ENCODE assay signal across 15 mouse cellular contexts in the genomic region with DNA sequence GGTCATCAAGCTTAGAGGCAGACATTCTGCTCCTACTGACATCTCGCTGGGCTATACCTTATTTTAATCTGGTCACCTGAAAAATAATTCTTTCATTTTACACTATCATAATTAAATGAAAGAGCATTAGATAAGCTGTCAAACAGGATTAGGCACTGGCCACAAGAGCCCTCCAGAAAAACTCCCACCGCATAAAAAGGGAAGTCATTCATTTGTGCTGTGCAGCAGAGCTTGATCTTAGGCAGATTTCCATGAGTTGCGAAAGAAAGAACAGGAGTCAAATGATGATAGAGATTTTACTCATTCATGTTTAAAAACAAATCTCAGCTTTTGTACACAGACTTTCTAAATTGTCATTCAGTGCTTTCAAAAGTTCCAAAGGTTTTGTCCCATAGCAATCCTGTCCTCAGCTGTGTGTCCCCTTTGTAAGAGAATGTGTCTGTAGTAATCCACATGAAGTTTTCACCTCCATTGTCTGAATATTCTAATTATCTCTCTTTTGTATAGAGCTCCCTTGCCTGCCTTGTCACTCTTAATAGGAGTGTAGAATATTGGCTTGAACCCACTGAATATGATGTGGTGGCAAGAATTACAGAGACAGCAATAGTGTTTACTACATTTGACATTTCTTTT.
"Had no signal": no experiment of that assay in that cellular context is flagged by ENCODE, and none has a peak within 500 bp of the region (broad histone marks: within the 10 kb centered on the region; RNA-seq: fewer than 3 reads in every experiment).

No protein-coding gene starts in this region.

- H3K4me3 ChIP-seq: layer of hippocampus, adult 2 months; limb, embryonic 13.5 days; midbrain, embryonic 10.5 days; myocyte; neural tube, embryonic 15.5 days; stomach, embryonic 15.5 days had no signal

- H3K9ac ChIP-seq: limb, embryonic 13.5 days; liver, embryonic 14.5 days; neural tube, embryonic 15.5 days; stomach, embryonic 15.5 days had no signal

- H3K36me3 ChIP-seq: midbrain, embryonic 10.5 days; neural tube, embryonic 15.5 days; stomach, embryonic 15.5 days had no signal

- H3K9me3 ChIP-seq: limb, embryonic 13.5 days; midbrain, embryonic 10.5 days; neural tube, embryonic 15.5 days; stomach, embryonic 15.5 days had no signal

- DNase-seq: kidney, adult 18-20 months; kidney, postnatal 10 days; kidney, postnatal 4 days; left cerebral cortex, postnatal 4 days; lung, adult 2 months; lung, postnatal 10 days; right cerebral cortex, postnatal 14 days; thymus, postnatal 36 days had no signal

- H3K27ac ChIP-seq: layer of hippocampus, adult 2 months; limb, embryonic 13.5 days; liver, embryonic 14.5 days; midbrain, embryonic 10.5 days; neural tube, embryonic 15.5 days; stomach, embryonic 15.5 days had no signal

- H3K4me1 ChIP-seq: neural tube, embryonic 15.5 days; stomach, embryonic 15.5 days had no signal

- H3K4me2 ChIP-seq: limb, embryonic 13.5 days; neural tube, embryonic 15.5 days; stomach, embryonic 15.5 days had no signal

- H3K27me3 ChIP-seq: limb, embryonic 13.5 days; neural tube, embryonic 15.5 days; stomach, embryonic 15.5 days had no signal
